Mouse (Mus musculus): ENCODE results near the gene Palld. TPM values are rescaled to one million over a fixed set of nuclear protein-coding genes. Genes with fewer than 3 reads are reported as not detected.

Gene Palld
- total RNA-seq, 2 experiments from 2014 or later, result 40.5 to 41.4 TPM

GRCm38 (mm10) chr8:61692129-61692528, 210.4 kb downstream of the Palld start:
- DNase-seq (ENCODE audit: low spot score in 2 of 2), result no peak

- no peak for DNase-seq (ENCODE audit: low spot score in 2 of 2)
Observed at GRCm38 (mm10) chr8:61691391-61691790, 211.1 kb downstream of the Palld start.

- no peak for DNase-seq (ENCODE audit: low spot score in 2 of 2)
Observed at GRCm38 (mm10) chr8:61687071-61687470, 215.4 kb downstream of the Palld start.

- no peak for DNase-seq (ENCODE audit: low spot score in 2 of 2)
Observed at GRCm38 (mm10) chr8:61686340-61686739, 216.2 kb downstream of the Palld start.

GRCm38 (mm10) chr8:61685280-61685679, 217.2 kb downstream of the Palld start:
- no peak for DNase-seq (ENCODE audit: low spot score in 2 of 2)

- no peak for DNase-seq (ENCODE audit: low spot score in 2 of 2)
Observed at GRCm38 (mm10) chr8:61684280-61684939, 218.1 kb downstream of the Palld start.

- DNase-seq (ENCODE audit: low spot score in 2 of 2), result no peak
Observed at GRCm38 (mm10) chr8:61682902-61683301, 219.6 kb downstream of the Palld start.

- DNase-seq (ENCODE audit: low spot score in 2 of 2), result no peak
Observed at GRCm38 (mm10) chr8:61681217-61681616, 221.3 kb downstream of the Palld start.

- no peak for DNase-seq (ENCODE audit: low spot score in 2 of 2)
Observed at GRCm38 (mm10) chr8:61677227-61677626, 225.3 kb downstream of the Palld start.

- no peak for DNase-seq (ENCODE audit: low spot score in 2 of 2)
Observed at GRCm38 (mm10) chr8:61671151-61671550, 231.3 kb downstream of the Palld start.

- no peak for DNase-seq (ENCODE audit: low spot score in 2 of 2)
Observed at GRCm38 (mm10) chr8:61670376-61670775, 232.1 kb downstream of the Palld start.

- DNase-seq (ENCODE audit: low spot score in 2 of 2), result no peak
Observed at GRCm38 (mm10) chr8:61666919-61667318, 235.6 kb downstream of the Palld start.

GRCm38 (mm10) chr8:61665021-61665420, 237.5 kb downstream of the Palld start:
- DNase-seq (ENCODE audit: low spot score in 2 of 2), result no peak

GRCm38 (mm10) chr8:61664162-61664561, 238.3 kb downstream of the Palld start:
- DNase-seq (ENCODE audit: low spot score in 2 of 2), result no peak

GRCm38 (mm10) chr8:61662829-61663228, 239.7 kb downstream of the Palld start:
- no peak for DNase-seq (ENCODE audit: low spot score in 2 of 2)

- no peak for DNase-seq (ENCODE audit: low spot score in 2 of 2)
Observed at GRCm38 (mm10) chr8:61661611-61662010, 240.9 kb downstream of the Palld start.

GRCm38 (mm10) chr8:61660961-61661360, 241.5 kb downstream of the Palld start:
- no peak for DNase-seq (ENCODE audit: low spot score in 2 of 2)

GRCm38 (mm10) chr8:61651955-61652354, 250.5 kb downstream of the Palld start:
- no peak for DNase-seq (ENCODE audit: low spot score in 2 of 2)

GRCm38 (mm10) chr8:61646195-61646835, 256.2 kb downstream of the Palld start:
- DNase-seq (ENCODE audit: low spot score in 2 of 2), result no peak

- DNase-seq (ENCODE audit: low spot score in 2 of 2), result no peak
Observed at GRCm38 (mm10) chr8:61645642-61646041, 256.8 kb downstream of the Palld start.

GRCm38 (mm10) chr8:61643215-61643614, 259.3 kb downstream of the Palld start:
- no peak for DNase-seq (ENCODE audit: low spot score in 2 of 2)

- DNase-seq (ENCODE audit: low spot score in 2 of 2), result no peak
Observed at GRCm38 (mm10) chr8:61642358-61642847, 260.1 kb downstream of the Palld start.

GRCm38 (mm10) chr8:61639596-61639995, 262.9 kb downstream of the Palld start:
- DNase-seq (ENCODE audit: low spot score in 2 of 2), result no peak

All from adrenal gland, postnatal 4 days (tissue).